Mouse (Mus musculus) naive thymus-derived CD4-positive, alpha-beta T cell, adult 2 months (primary cell): ENCODE data around the gene Slc25a10.

Experiments
- DNase-seq: peaks from one replicate; pipeline ENCODE4 v3.0.0-alpha.2; 2011; ENCODE audit warnings: low read depth

Gene Slc25a10

GRCm38 (mm10) chr11:120491317-120492023, at the start of gene Slc25a10:
Gene Slc25a10 (plus strand): TSS chr11:120491840.
- peak; percentile 73 for DNase-seq

GRCm38 (mm10) chr11:120442344-120442743, 49.3 kb upstream of the Slc25a10 start, which contains the start of gene Tspan10:
Gene Tspan10 (plus strand): TSS chr11:120442644.
- DNase-seq: no peak

GRCm38 (mm10) chr11:120442765-120443280, 48.8 kb upstream of the Slc25a10 start:
- DNase-seq: no peak

- DNase-seq: no peak
Observed at GRCm38 (mm10) chr11:120444106-120444505, 47.5 kb upstream of the Slc25a10 start.

- no peak for DNase-seq
Observed at GRCm38 (mm10) chr11:120445475-120445874, 46.2 kb upstream of the Slc25a10 start.

- DNase-seq: no peak
Observed at GRCm38 (mm10) chr11:120447179-120447578, 44.5 kb upstream of the Slc25a10 start.

GRCm38 (mm10) chr11:120452246-120452645, 39.4 kb upstream of the Slc25a10 start:
- no peak for DNase-seq

- no peak for DNase-seq
Observed at GRCm38 (mm10) chr11:120453306-120453705, 38.3 kb upstream of the Slc25a10 start, which contains the start of gene Pde6g. Gene Pde6g (minus strand): TSS chr11:120453500.

- DNase-seq: no peak
Observed at GRCm38 (mm10) chr11:120454965-120455364, 36.7 kb upstream of the Slc25a10 start.

GRCm38 (mm10) chr11:120455413-120455812, 36.2 kb upstream of the Slc25a10 start:
- no peak for DNase-seq

- DNase-seq: no peak
Observed at GRCm38 (mm10) chr11:120457370-120457769, 34.3 kb upstream of the Slc25a10 start.

GRCm38 (mm10) chr11:120457772-120458751, 33.6 kb upstream of the Slc25a10 start, which contains the start of the genes Oxld1 and Ccdc137:
Gene Oxld1 (minus strand): TSS chr11:120458068.
Gene Ccdc137 (plus strand): TSS chr11:120458115.
- peak; percentile 76 for DNase-seq

GRCm38 (mm10) chr11:120458847-120459597, 32.6 kb upstream of the Slc25a10 start:
- no peak for DNase-seq

- no peak for DNase-seq
Observed at GRCm38 (mm10) chr11:120463536-120463935, 28.1 kb upstream of the Slc25a10 start.

GRCm38 (mm10) chr11:120464365-120464764, 27.3 kb upstream of the Slc25a10 start:
- no peak for DNase-seq

GRCm38 (mm10) chr11:120465521-120465920, 26.1 kb upstream of the Slc25a10 start:
- DNase-seq: no peak

GRCm38 (mm10) chr11:120467051-120467735, 24.4 kb upstream of the Slc25a10 start, which contains the start of gene Arl16:
Gene Arl16 (minus strand): TSS chr11:120467607.
- DNase-seq: peak; percentile 98

- no peak for DNase-seq
Observed at GRCm38 (mm10) chr11:120467736-120468092, 23.9 kb upstream of the Slc25a10 start.

- no peak for DNase-seq
Observed at GRCm38 (mm10) chr11:120472052-120472451, 19.6 kb upstream of the Slc25a10 start.

GRCm38 (mm10) chr11:120483448-120483934, 8.1 kb upstream of the Slc25a10 start:
- no peak for DNase-seq
